ENCODE assay signal across 8 mouse cellular contexts in the genomic region with DNA sequence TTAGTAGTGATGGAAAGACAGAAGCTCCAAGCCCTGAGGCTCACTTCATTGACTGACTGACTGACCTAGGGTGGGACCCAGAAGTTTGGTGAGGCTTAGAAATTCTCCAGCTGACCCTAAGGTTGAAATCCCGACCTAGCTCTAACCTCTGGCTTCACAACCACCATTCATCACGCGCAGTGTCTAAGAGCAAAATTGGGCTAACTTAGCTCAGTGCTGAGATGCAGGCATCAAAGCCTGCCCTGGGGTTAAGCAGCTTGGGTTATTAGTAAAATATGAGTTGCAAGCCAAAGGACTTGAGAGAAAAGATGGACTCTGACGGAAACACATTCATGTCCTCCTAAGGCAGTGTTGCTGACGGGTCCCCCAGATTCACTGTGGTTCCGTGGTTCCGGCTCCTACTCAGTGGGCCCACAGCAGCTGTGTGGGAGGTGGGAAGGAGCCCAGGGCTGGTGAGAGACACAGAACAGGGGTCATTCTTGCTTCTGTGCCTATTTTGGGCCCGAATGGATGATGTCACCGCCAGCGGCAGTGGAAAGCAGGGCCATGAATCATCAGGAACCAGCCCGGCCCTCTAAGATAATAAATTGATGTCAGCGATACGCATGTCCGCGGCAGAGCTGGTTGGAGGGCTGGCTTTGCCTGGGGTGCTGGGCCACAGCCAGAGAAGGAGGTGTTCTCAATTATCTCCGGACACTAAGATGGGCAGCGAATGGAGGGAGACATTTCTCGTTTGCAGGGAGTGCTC.
DNase-seq lines count a peak whose midpoint lies in the region; ATAC-seq and TF ChIP-seq lines count a peak whose summit lies in the region.

No protein-coding gene starts in this region.

- no peaks in the 10 kb centered on the region for H3K27me3 ChIP-seq in midbrain, embryonic 10.5 days (ENCODE audit: low read depth, poor library complexity, severe bottlenecking)
- H3K27me3 ChIP-seq in midbrain, postnatal 0 days (ENCODE audit: insufficient read depth, low read length): no peaks in the 10 kb centered on the region
- no peaks in the 10 kb centered on the region for H3K27me3 ChIP-seq in heart, embryonic 15.5 days
- no peaks in the 10 kb centered on the region for H3K27me3 ChIP-seq in neural tube, embryonic 12.5 days (replicated peaks)
- no peaks in the 10 kb centered on the region for H3K27me3 ChIP-seq in thymus, adult 2 months (ENCODE audit: control insufficient read depth, insufficient read depth, low read length)

- no peak for TF ChIP-seq CTCF in midbrain, postnatal 0 days (IDR thresholded peaks at IDR 0.05)
- no peak for TF ChIP-seq CTCF in thymus, adult 2 months (IDR thresholded peaks at IDR 0.05; ENCODE audit: borderline replicate concordance, control insufficient read depth, extremely low read depth, insufficient read depth, low read length, poor library complexity)

- ATAC-seq in midbrain, postnatal 0 days (ENCODE audit: low FRiP score): no peak
- peak; percentile 76 for ATAC-seq in heart, embryonic 15.5 days (replicated peaks; ENCODE audit: insufficient number of reproducible peaks, insufficient read depth, low FRiP score, low read depth)
- ATAC-seq in neural tube, embryonic 12.5 days (ENCODE audit: low FRiP score, low read depth): peak; percentile 18; the same call in 1 of the 2 replicates

- 90% methylated on average over 18 of the region's 18 CpGs for WGBS in midbrain, embryonic 10.5 days
- 62% methylated on average over 18 of the region's 18 CpGs for WGBS in midbrain, postnatal 0 days
- WGBS in heart, embryonic 15.5 days: 20% methylated on average over 18 of the region's 18 CpGs
- 30% methylated on average over 18 of the region's 18 CpGs for WGBS in neural tube, embryonic 12.5 days
- 93% methylated on average over 18 of the region's 18 CpGs for WGBS in thymus, adult 2 months

- H3K27ac ChIP-seq in midbrain, embryonic 10.5 days (replicated peaks): peak overlapping the region; percentile 69
- no peak overlapping the region for H3K27ac ChIP-seq in midbrain, postnatal 0 days (ENCODE audit: low read depth, low read length)
- peak overlapping the region; percentile 81 for H3K27ac ChIP-seq in heart, embryonic 15.5 days
- no peak overlapping the region for H3K27ac ChIP-seq in neural tube, embryonic 12.5 days
- no peak overlapping the region for H3K27ac ChIP-seq in thymus, adult 2 months (ENCODE audit: control insufficient read depth, insufficient read depth, low read length)

- H3K4me3 ChIP-seq in midbrain, embryonic 10.5 days: no peak overlapping the region
- no peak overlapping the region for H3K4me3 ChIP-seq in midbrain, postnatal 0 days (ENCODE audit: low read depth, low read length)
- H3K4me3 ChIP-seq in heart, embryonic 15.5 days: no peak overlapping the region
- no peak overlapping the region for H3K4me3 ChIP-seq in neural tube, embryonic 12.5 days
- no peak overlapping the region for H3K4me3 ChIP-seq in thymus, adult 2 months (ENCODE audit: control insufficient read depth, insufficient read depth, low read length)

- H3K9ac ChIP-seq in midbrain, postnatal 0 days (replicated peaks; ENCODE audit: low read length, poor library complexity, severe bottlenecking): no peak overlapping the region
- H3K9ac ChIP-seq in heart, embryonic 15.5 days: no peak overlapping the region
- H3K9ac ChIP-seq in neural tube, embryonic 12.5 days: no peak overlapping the region

- no peaks in the 10 kb centered on the region for H3K9me3 ChIP-seq in midbrain, embryonic 10.5 days (replicated peaks)
- no peaks in the 10 kb centered on the region for H3K9me3 ChIP-seq in midbrain, postnatal 0 days (ENCODE audit: low read length)
- no peaks in the 10 kb centered on the region for H3K9me3 ChIP-seq in heart, embryonic 15.5 days (replicated peaks)
- H3K9me3 ChIP-seq in neural tube, embryonic 12.5 days: no peaks in the 10 kb centered on the region

- peaks cover 69% of the 10 kb centered on the region for H3K36me3 ChIP-seq in midbrain, embryonic 10.5 days
- H3K36me3 ChIP-seq in midbrain, postnatal 0 days (ENCODE audit: insufficient read depth, low read length): no peaks in the 10 kb centered on the region
- no peaks in the 10 kb centered on the region for H3K36me3 ChIP-seq in heart, embryonic 15.5 days
- no peaks in the 10 kb centered on the region for H3K36me3 ChIP-seq in neural tube, embryonic 12.5 days
- no peaks in the 10 kb centered on the region for H3K36me3 ChIP-seq in thymus, adult 2 months (ENCODE audit: control insufficient read depth, insufficient read depth, low read length)

- no peak overlapping the region for H3K4me2 ChIP-seq in midbrain, postnatal 0 days (ENCODE audit: low read depth, low read length, poor library complexity, severe bottlenecking)
- H3K4me2 ChIP-seq in heart, embryonic 15.5 days: peak overlapping the region; percentile 42
- H3K4me2 ChIP-seq in neural tube, embryonic 12.5 days (replicated peaks): peak overlapping the region; percentile 34

- H3K4me1 ChIP-seq in midbrain, embryonic 10.5 days: peaks cover 70% of the 10 kb centered on the region
- peaks cover 6% of the 10 kb centered on the region; the same call in 1 of the 2 replicates for H3K4me1 ChIP-seq in midbrain, postnatal 0 days (ENCODE audit: insufficient read depth, low read length)
- H3K4me1 ChIP-seq in heart, embryonic 15.5 days (replicated peaks): peaks cover 77% of the 10 kb centered on the region
- peaks cover 58% of the 10 kb centered on the region for H3K4me1 ChIP-seq in neural tube, embryonic 12.5 days
- no peaks in the 10 kb centered on the region for H3K4me1 ChIP-seq in thymus, adult 2 months (replicated peaks; ENCODE audit: control insufficient read depth, insufficient read depth, low read length)

- DNase-seq in midbrain, embryonic 10.5 days (ENCODE audit: low spot score): no peak
- DNase-seq in midbrain, postnatal 0 days (ENCODE audit: low spot score): no peak
- DNase-seq in brain, adult 2 months (ENCODE audit: low read depth, low spot score): peak; percentile 77
- DNase-seq in kidney, postnatal 10 days: peak; percentile 79
- no peak for DNase-seq in spleen, postnatal 14 days (ENCODE audit: low spot score in 2 of 2)
- no peak for DNase-seq in thymus, adult 2 months

- no peak for TF ChIP-seq POLR2A in thymus, adult 2 months (IDR thresholded peaks at IDR 0.05; ENCODE audit: control insufficient read depth, extremely low read depth, insufficient read depth, low read length, poor library complexity)

Comparison
In these comparisons a context has a peak if more than half of its experiments do, and no peak if none do; other contexts are left out.
1. H3K27ac ChIP-seq: peak in midbrain, embryonic 10.5 days (single experiment) and heart, embryonic 15.5 days (single experiment); none in midbrain, postnatal 0 days (single experiment), neural tube, embryonic 12.5 days (single experiment) and thymus, adult 2 months (single experiment).
2. DNase-seq: peak in brain, adult 2 months (single experiment) and kidney, postnatal 10 days (single experiment); none in midbrain, embryonic 10.5 days (single experiment), midbrain, postnatal 0 days (single experiment), spleen, postnatal 14 days (0 of 2) and thymus, adult 2 months (single experiment).